Mouse (Mus musculus) kidney, adult 8-10 months (tissue): Measurements from ENCODE around the gene Fmn2.

Experiments
- DNase-seq, 2 experiments: peaks; one replicate each; pipeline ENCODE4 v3.0.0; 2022

The Fmn2 gene

GRCm38 (mm10) chr1:174844786-174845185 lies 343.2 kb downstream of the Fmn2 start:
- DNase-seq, result no peak

- no peak for DNase-seq
Measured at GRCm38 (mm10) chr1:174856188-174856587, 354.6 kb downstream of the Fmn2 start.

GRCm38 (mm10) chr1:174860407-174861118 lies 358.9 kb downstream of the Fmn2 start:
- peak; percentile 36 to 61 for DNase-seq
